10 mouse cellular contexts compared by ENCODE assay signal in genomic region chr17:45566360-45567161, GRCm38 (mm10). TPM values are rescaled to one million over a fixed set of nuclear protein-coding genes. Genes with fewer than 3 reads are reported as not detected.
A peak's percentile ranks its signal among the peaks of the same experiment; 100 is the strongest.
DNase-seq lines count a peak whose midpoint lies in the region; ATAC-seq and TF ChIP-seq lines count a peak whose summit lies in the region.
"Had no signal": no experiment of that assay in that cellular context is flagged by ENCODE, and none has a peak within 500 bp of the region (broad histone marks: within the 10 kb centered on the region; RNA-seq: fewer than 3 reads in every experiment).

No protein-coding gene starts in this region.

- no peak for ATAC-seq in hindbrain, embryonic 13.5 days (ENCODE audit: low FRiP score)
- ATAC-seq in neural tube, embryonic 12.5 days (ENCODE audit: low FRiP score, low read depth) = no peak
- ATAC-seq: Patski had no signal

- TF ChIP-seq POLR2A in liver, adult 2 months (IDR thresholded peaks at IDR 0.05; ENCODE audit: extremely low read depth, insufficient read depth, low read length) = no peak

- no peaks in the 10 kb centered on the region for H3K27me3 ChIP-seq in liver, adult 2 months (ENCODE audit: control insufficient read depth, insufficient read depth, low read length)
- H3K27me3 ChIP-seq in hindbrain, embryonic 13.5 days = no peaks in the 10 kb centered on the region
- H3K27me3 ChIP-seq in neural tube, embryonic 12.5 days (replicated peaks) = no peaks in the 10 kb centered on the region
- H3K27me3 ChIP-seq: Patski had no signal

- no peaks in the 10 kb centered on the region for H3K9me3 ChIP-seq in hindbrain, embryonic 13.5 days
- no peaks in the 10 kb centered on the region for H3K9me3 ChIP-seq in neural tube, embryonic 12.5 days

- H3K27ac ChIP-seq in liver, adult 2 months (replicated peaks; ENCODE audit: insufficient read depth, low read depth, low read length) = peak overlapping the region; percentile 70
- peak overlapping the region; percentile 44 for H3K27ac ChIP-seq in hindbrain, embryonic 13.5 days
- no peak overlapping the region for H3K27ac ChIP-seq in neural tube, embryonic 12.5 days

- H3K9ac ChIP-seq in liver, adult 2 months (ENCODE audit: low read depth, low read length) = peak overlapping the region; percentile 16; the same call in 1 of the 2 replicates
- H3K9ac ChIP-seq in hindbrain, embryonic 13.5 days = peak overlapping the region; percentile 19; the same call in 1 of the 2 replicates
- H3K9ac ChIP-seq in neural tube, embryonic 12.5 days = 0 out of 2 replicates have a peak overlapping the region, but pooled peaks have one; percentile 21

- peaks cover 30% of the 10 kb centered on the region for H3K4me1 ChIP-seq in liver, adult 2 months (ENCODE audit: control insufficient read depth, insufficient read depth, low read length)
- H3K4me1 ChIP-seq in hindbrain, embryonic 13.5 days (replicated peaks) = peaks cover 68% of the 10 kb centered on the region
- H3K4me1 ChIP-seq in neural tube, embryonic 12.5 days = peaks cover 43% of the 10 kb centered on the region

- H3K4me2 ChIP-seq in hindbrain, embryonic 13.5 days = no peak overlapping the region
- H3K4me2 ChIP-seq in neural tube, embryonic 12.5 days (replicated peaks) = 0 out of 2 replicates have a peak overlapping the region, but pooled peaks have one; percentile 9

- peaks cover 46% of the 10 kb centered on the region for H3K36me3 ChIP-seq in liver, adult 2 months (ENCODE audit: control insufficient read depth, insufficient read depth, low read length)
- peaks cover 60% of the 10 kb centered on the region for H3K36me3 ChIP-seq in hindbrain, embryonic 13.5 days
- H3K36me3 ChIP-seq in neural tube, embryonic 12.5 days = peaks cover 61% of the 10 kb centered on the region

- H3K4me3 ChIP-seq in liver, adult 2 months (ENCODE audit: insufficient read depth, low read depth, low read length) = no peak overlapping the region
- peak overlapping the region; percentile 8; the same call in 1 of the 2 replicates for H3K4me3 ChIP-seq in hindbrain, embryonic 13.5 days
- H3K4me3 ChIP-seq in neural tube, embryonic 12.5 days = no peak overlapping the region

- peaks cover 5% of the 10 kb centered on the region for H3K79me2 ChIP-seq in liver, adult 2 months (ENCODE audit: control insufficient read depth, insufficient read depth, low read length)

- DNase-seq in embryo, embryonic 10 days (ENCODE audit: low spot score) = peak; percentile 40
- DNase-seq in embryo, embryonic 11 days = no peak
- peak; percentile 73 for DNase-seq in liver, adult 2 months (ENCODE audit: extremely low read depth, low read depth, low spot score)
- no peak for DNase-seq in liver
- DNase-seq in spleen, postnatal 10 days (ENCODE audit: low spot score in 2 of 2) = no peak
- no peak for DNase-seq in Muller cell, postnatal 12 days (ENCODE audit: inconsistent ontology term)
- DNase-seq: thymus, postnatal 14 days had no signal

- 57% methylated on average over 18 of the region's 18 CpGs for WGBS in liver, adult 2 months
- 71% methylated on average over 18 of the region's 18 CpGs for WGBS in hindbrain, embryonic 13.5 days
- WGBS in neural tube, embryonic 12.5 days = 71% methylated on average over 18 of the region's 18 CpGs

- TF ChIP-seq CTCF in liver, adult 2 months (IDR thresholded peaks at IDR 0.05; ENCODE audit: low read depth, low read length) = no peak

RNA-seq across cellular contexts. Expression of gene Slc35b2, which starts 2.9 kb away (rescaled TPM):
- 43.0 and 45.9 TPM in 2 replicates for total RNA-seq in liver, adult 2 months (2014; rRNA removed)
- 69.7 and 73.0 TPM in 2 replicates for polyA plus RNA-seq in liver, adult 2 months (2012; rRNA removed)
- polyA plus RNA-seq in hindbrain, embryonic 13.5 days (2015; fragmentation: Nextera tagmentation; extraction: Ambion mirVana) = 86.5 and 91.1 TPM in 2 replicates
- 87.6 and 90.5 TPM in 2 replicates for polyA plus RNA-seq in neural tube, embryonic 12.5 days (2016; fragmentation: Nextera tagmentation; extraction: Ambion mirVana)

RNA-seq across cellular contexts. Expression of gene Hsp90ab1, which starts 6.5 kb away (rescaled TPM):
- 248 and 362 TPM in 2 replicates for total RNA-seq in liver, adult 2 months (2014; rRNA removed)
- polyA plus RNA-seq in liver, adult 2 months (2012; rRNA removed) = 226 and 272 TPM in 2 replicates
- polyA plus RNA-seq in hindbrain, embryonic 13.5 days (2015; fragmentation: Nextera tagmentation; extraction: Ambion mirVana) = 1,593 and 1,619 TPM in 2 replicates
- 1,381 and 1,470 TPM in 2 replicates for polyA plus RNA-seq in neural tube, embryonic 12.5 days (2016; fragmentation: Nextera tagmentation; extraction: Ambion mirVana)

RNA-seq across cellular contexts. Expression of gene Nfkbie, which starts 11.1 kb away (rescaled TPM):
- total RNA-seq in liver, adult 2 months (2014; rRNA removed) = 1.6 and 1.9 TPM in 2 replicates
- polyA plus RNA-seq in liver, adult 2 months (2012; rRNA removed) = 2.0 and 3.0 TPM in 2 replicates
- polyA plus RNA-seq in hindbrain, embryonic 13.5 days (2015; fragmentation: Nextera tagmentation; extraction: Ambion mirVana) = 5.6 and 6.5 TPM in 2 replicates
- 7.4 and 7.5 TPM in 2 replicates for polyA plus RNA-seq in neural tube, embryonic 12.5 days (2016; fragmentation: Nextera tagmentation; extraction: Ambion mirVana)

RNA-seq across cellular contexts. Expression of gene Tmem151b, which starts 17.1 kb away (rescaled TPM):
- total RNA-seq in liver, adult 2 months (2014; rRNA removed) = under 0.01 TPM in 1 of 2 replicates, not detected in the other
- polyA plus RNA-seq in liver, adult 2 months (2012; rRNA removed) = 0.01 TPM in 1 of 2 replicates, not detected in the other
- polyA plus RNA-seq in hindbrain, embryonic 13.5 days (2015; fragmentation: Nextera tagmentation; extraction: Ambion mirVana) = 26.6 and 27.3 TPM in 2 replicates
- polyA plus RNA-seq in neural tube, embryonic 12.5 days (2016; fragmentation: Nextera tagmentation; extraction: Ambion mirVana) = 10.5 and 13.1 TPM in 2 replicates

RNA-seq across cellular contexts. Expression of gene Slc29a1, which starts 32.8 kb away (rescaled TPM):
- 220 and 240 TPM in 2 replicates for total RNA-seq in liver, adult 2 months (2014; rRNA removed)
- 618 and 693 TPM in 2 replicates for polyA plus RNA-seq in liver, adult 2 months (2012; rRNA removed)
- 33.7 and 38.2 TPM in 2 replicates for polyA plus RNA-seq in hindbrain, embryonic 13.5 days (2015; fragmentation: Nextera tagmentation; extraction: Ambion mirVana)
- polyA plus RNA-seq in neural tube, embryonic 12.5 days (2016; fragmentation: Nextera tagmentation; extraction: Ambion mirVana) = 44.7 and 47.9 TPM in 2 replicates

Comparison
In these comparisons a context has a peak if more than half of its experiments do, and no peak if none do; other contexts are left out.
1. DNase-seq: peak in embryo, embryonic 10 days (single experiment) and liver, adult 2 months (single experiment); none in embryo, embryonic 11 days (single experiment), liver (single experiment), spleen, postnatal 10 days (0 of 2) and Muller cell, postnatal 12 days (single experiment).
2. Peak in every context shown above with its lines, with median percentiles within 50 percentile points of each other: H3K9ac ChIP-seq.